Mouse (Mus musculus) liver, embryonic 11.5 days (tissue): Measurements from ENCODE around the gene Lasp1. TPM values are rescaled to one million over a fixed set of nuclear protein-coding genes. Genes with fewer than 3 reads are reported as not detected.

ENCODE experiments used
- ATAC-seq: fragments of 200-750 bp; cut with Nextera tagmentation; replicated peaks from 2 replicates; pipeline ENCODE4 v1.8.0; 2017; ENCODE audit warnings: moderate number of reproducible peaks, mild to moderate bottlenecking, moderate TSS enrichment, moderate library complexity; ENCODE audit not compliant: low FRiP score
- DNase-seq: peaks from one replicate; pipeline ENCODE4 v3.0.0-alpha.2; 2017; ENCODE audit warnings: low spot score
- H3K27ac ChIP-seq: fragments of 300-500 bp; sonication (generic); 2 replicates; pipeline ENCODE4 v1.5.1; 2014; ENCODE audit warnings: mild to moderate bottlenecking, low read depth, low read length, control low read depth
- H3K27me3 ChIP-seq: fragments of 300-500 bp; sonication (generic); replicated peaks from 2 replicates; pipeline ENCODE4 v1.6.1; 2014; ENCODE audit warnings: low read length, mixed read lengths; ENCODE audit not compliant: control insufficient read depth, insufficient read depth
- H3K36me3 ChIP-seq: fragments of 300-500 bp; sonication (generic); 2 replicates; pipeline ENCODE4 v1.6.1; 2014; ENCODE audit warnings: mild to moderate bottlenecking, low read length, moderate library complexity, mixed read lengths; ENCODE audit not compliant: control insufficient read depth, insufficient read depth
- H3K4me1 ChIP-seq: fragments of 300-500 bp; sonication (generic); replicated peaks from 2 replicates; pipeline ENCODE4 v1.6.1; 2014; ENCODE audit warnings: low read length, mixed read lengths; ENCODE audit not compliant: control insufficient read depth, insufficient read depth
- H3K4me2 ChIP-seq: fragments of 300-500 bp; sonication (generic); 2 replicates; pipeline ENCODE4 v1.6.1; 2014; ENCODE audit warnings: mild to moderate bottlenecking, control low read depth, moderate library complexity
- H3K4me3 ChIP-seq: fragments of 300-500 bp; sonication (generic); 2 replicates; pipeline ENCODE4 v1.5.1; 2014; ENCODE audit warnings: low read depth, low read length, control low read depth
- H3K9ac ChIP-seq: fragments of 300-500 bp; sonication (generic); 2 replicates; pipeline ENCODE4 v1.6.1; 2014; ENCODE audit warnings: low read depth, low read length, control low read depth
- H3K9me3 ChIP-seq: fragments of 300-500 bp; sonication (generic); 2 replicates; pipeline ENCODE4 v1.6.1; 2016; ENCODE audit warnings: low read length, inconsistent platforms, mixed read lengths; ENCODE audit not compliant: control insufficient read depth
- WGBS: fragments of 180-500 bp; shearing (Covaris S2); extraction: QIAGEN DNeasy Blood & Tissue Kit; methylation state at CpG from one replicate; pipeline ENCODE4 v1.1.7; 2014; 5-methylcytosine and 5-hydroxymethylcytosine counted together
- polyA plus RNA-seq: library from polyadenylated mRNA; unstranded; fragments of >200 nt; fragmentation: Nextera tagmentation; extraction: Ambion mirVana; gene quantifications from 2 replicates; pipeline ENCODE4 v1.2.1, GENCODE M21; 2014

Gene Lasp1
- polyA plus RNA-seq, 1 experiment from 2014 or later = 54.7 TPM

- Histone ChIP-seq H3K9ac (no peak overlapping the region), H3K27ac (peak overlapping the region; percentile 26), H3K9me3 (no peaks in the 10 kb centered on the region), H3K4me1 (peaks cover 65% of the 10 kb centered on the region), H3K4me3 (no peak overlapping the region), H3K27me3 (no peaks in the 10 kb centered on the region), H3K36me3 (peaks cover 10% of the 10 kb centered on the region; the same call in 1 of the 2 replicates), H3K4me2 (peak overlapping the region; percentile 5)
- DNase-seq = no peak
- no peak for ATAC-seq
- 58% methylated on average over 12 of the region's 13 CpGs for WGBS
Measured at GRCm38 (mm10) chr11:97811569-97812362, 13.0 kb downstream of the Lasp1 start.

- Histone ChIP-seq H3K36me3 (peaks cover 5% of the 10 kb centered on the region; the same call in 1 of the 2 replicates), H3K9me3 (no peaks in the 10 kb centered on the region), H3K4me1 (peaks cover 71% of the 10 kb centered on the region), H3K27me3 (no peaks in the 10 kb centered on the region), H3K27ac (no peak overlapping the region; the same call in 1 of the 2 replicates), H3K4me2 (no peak overlapping the region), H3K4me3 (no peak overlapping the region), H3K9ac (no peak overlapping the region)
- ATAC-seq (no peak), DNase-seq (no peak)
- WGBS = 53% methylated on average over 3 of the region's 3 CpGs
Measured at GRCm38 (mm10) chr11:97812491-97812921, 13.7 kb downstream of the Lasp1 start.

DNA sequence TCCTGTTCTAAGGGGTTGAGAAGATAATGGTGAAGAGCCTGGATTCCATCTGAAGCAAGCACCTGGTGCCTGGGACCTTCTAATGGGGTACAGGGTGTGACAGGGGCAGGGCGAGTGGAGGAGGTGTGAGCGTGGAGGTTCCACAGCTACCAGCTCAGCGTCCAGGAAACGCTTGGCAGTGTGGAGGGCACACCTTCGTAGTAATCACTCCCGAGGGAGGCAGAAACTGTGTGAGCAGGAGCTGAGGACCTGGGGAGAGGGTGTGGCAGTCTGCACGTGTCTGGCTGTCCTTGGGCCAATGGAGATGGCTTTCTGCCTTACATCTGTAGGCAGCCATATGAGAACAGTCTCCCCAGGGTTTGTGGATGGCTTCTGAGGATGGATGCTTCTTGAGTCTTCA, 14.3 kb downstream of the Lasp1 start:
- no peaks in the 10 kb centered on the region for H3K27me3 ChIP-seq
- H3K9me3 ChIP-seq = no peaks in the 10 kb centered on the region
- DNase-seq = no peak
- H3K27ac ChIP-seq = no peak overlapping the region
- no peak overlapping the region for H3K4me3 ChIP-seq
- H3K4me1 ChIP-seq = peaks cover 71% of the 10 kb centered on the region
- ATAC-seq = no peak
- H3K9ac ChIP-seq = no peak overlapping the region
- H3K4me2 ChIP-seq = no peak overlapping the region
- H3K36me3 ChIP-seq = peaks cover 5% of the 10 kb centered on the region; the same call in 1 of the 2 replicates
- 61% methylated on average over 7 of the region's 7 CpGs for WGBS

GRCm38 (mm10) chr11:97813746-97814515, 15.1 kb downstream of the Lasp1 start:
- peaks cover 71% of the 10 kb centered on the region for H3K4me1 ChIP-seq
- no peak overlapping the region for H3K9ac ChIP-seq
- WGBS = 78% methylated on average over 17 of the region's 17 CpGs
- no peak overlapping the region for H3K4me3 ChIP-seq
- H3K27me3 ChIP-seq = no peaks in the 10 kb centered on the region
- H3K9me3 ChIP-seq = no peaks in the 10 kb centered on the region
- H3K36me3 ChIP-seq = peaks cover 2% of the 10 kb centered on the region; the same call in 1 of the 2 replicates
- no peak for DNase-seq
- ATAC-seq = no peak
- no peak overlapping the region for H3K4me2 ChIP-seq
- no peak overlapping the region for H3K27ac ChIP-seq

GRCm38 (mm10) chr11:97815736-97816135, 16.9 kb downstream of the Lasp1 start:
- Histone ChIP-seq H3K9ac (no peak overlapping the region), H3K9me3 (no peaks in the 10 kb centered on the region), H3K4me3 (no peak overlapping the region), H3K27me3 (no peaks in the 10 kb centered on the region), H3K36me3 (no peaks in the 10 kb centered on the region; the same call in 1 of the 2 replicates), H3K4me2 (no peak overlapping the region; the same call in 1 of the 2 replicates), H3K27ac (no peak overlapping the region), H3K4me1 (peaks cover 66% of the 10 kb centered on the region)
- DNase-seq = no peak
- ATAC-seq = no peak
- 80% methylated on average over 11 of the region's 11 CpGs for WGBS

GRCm38 (mm10) chr11:97816176-97816575, 17.4 kb downstream of the Lasp1 start:
- Histone ChIP-seq H3K4me3 (no peak overlapping the region), H3K4me1 (peaks cover 70% of the 10 kb centered on the region), H3K36me3 (no peaks in the 10 kb centered on the region; the same call in 1 of the 2 replicates), H3K27me3 (no peaks in the 10 kb centered on the region), H3K4me2 (no peak overlapping the region; the same call in 1 of the 2 replicates), H3K9ac (no peak overlapping the region), H3K27ac (no peak overlapping the region), H3K9me3 (no peaks in the 10 kb centered on the region)
- WGBS = 77% methylated on average over 5 of the region's 5 CpGs
- ATAC-seq = no peak
- no peak for DNase-seq

DNA sequence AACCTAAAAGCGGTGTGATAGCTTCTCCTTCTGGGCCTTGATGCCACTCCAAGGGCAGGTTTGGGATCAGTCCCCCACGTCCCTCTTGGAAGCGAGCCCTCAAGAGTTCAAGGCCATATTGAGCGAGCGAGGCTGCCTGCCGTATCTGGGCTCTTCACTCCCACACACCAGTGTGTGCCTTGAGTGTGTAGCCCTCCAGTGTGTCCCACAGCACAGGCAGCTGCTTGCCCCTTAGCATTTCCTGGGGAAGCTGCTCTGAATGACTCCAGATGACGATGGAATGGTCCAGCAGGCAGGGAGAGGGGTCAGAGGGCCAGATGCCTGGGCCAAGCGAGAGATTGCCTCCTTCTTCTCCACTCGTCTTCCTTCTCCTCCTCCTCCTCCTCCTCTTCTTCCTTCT, 18.1 kb downstream of the Lasp1 start:
- H3K4me3 ChIP-seq = no peak overlapping the region
- H3K36me3 ChIP-seq = peaks cover 2% of the 10 kb centered on the region; the same call in 1 of the 2 replicates
- no peaks in the 10 kb centered on the region for H3K9me3 ChIP-seq
- no peak overlapping the region for H3K27ac ChIP-seq
- DNase-seq (no peak), ATAC-seq (no peak)
- 50% methylated on average over 9 of the region's 9 CpGs for WGBS
- H3K4me2 ChIP-seq = no peak overlapping the region
- H3K4me1 ChIP-seq = peaks cover 71% of the 10 kb centered on the region
- no peak overlapping the region for H3K9ac ChIP-seq
- no peaks in the 10 kb centered on the region for H3K27me3 ChIP-seq

DNA sequence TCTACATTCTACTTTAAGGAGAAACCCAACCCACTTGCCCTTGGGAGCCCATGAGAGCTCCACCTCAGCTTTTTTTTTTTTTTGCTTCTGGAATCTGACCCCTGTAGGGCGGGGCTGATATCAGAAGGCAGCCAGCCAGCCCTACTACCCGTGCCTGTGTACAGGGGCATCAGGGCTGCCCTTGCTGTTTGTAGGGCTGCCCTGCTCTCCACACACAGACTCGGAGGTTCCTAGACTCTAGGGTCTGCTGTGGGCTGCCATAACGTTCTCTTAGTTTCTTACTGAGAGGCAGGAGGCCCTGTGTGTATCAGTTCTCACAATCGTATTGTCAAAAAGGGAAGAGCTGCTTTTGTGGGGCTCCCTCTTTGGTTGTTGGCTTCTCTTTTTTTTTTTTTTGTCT, 18.6 kb downstream of the Lasp1 start:
- Histone ChIP-seq H3K36me3 (peaks cover 2% of the 10 kb centered on the region; the same call in 1 of the 2 replicates), H3K4me3 (no peak overlapping the region), H3K4me2 (peak overlapping the region; percentile 39), H3K27ac (peak overlapping the region; percentile 46), H3K9ac (0 out of 2 replicates have a peak overlapping the region, but pooled peaks have one; percentile 7), H3K27me3 (no peaks in the 10 kb centered on the region), H3K9me3 (no peaks in the 10 kb centered on the region), H3K4me1 (peaks cover 68% of the 10 kb centered on the region)
- WGBS = 10% methylated on average over 5 of the region's 5 CpGs
- DNase-seq (no peak), ATAC-seq (peak; percentile 72)
